Mouse (Mus musculus) kidney, adult 2 months (tissue): ENCODE results near the gene Slc38a5.

Source experiments
- CTCF ChIP-seq: fragments of 200-500 bp; conservative IDR thresholded peaks from 2 replicates; pipeline ENCODE4 v1.5.1; 2011; ENCODE audit warnings: low read depth, mild to moderate bottlenecking, control low read depth, low read length, moderate library complexity, mixed read lengths; ENCODE audit not compliant: insufficient read depth, insufficient read length
- POLR2A ChIP-seq: fragments of 200-500 bp; IDR thresholded peaks from one replicate; pipeline ENCODE4 v1.6.1; 2011; ENCODE audit warnings: low read depth, low read length, control low read depth

DNA sequence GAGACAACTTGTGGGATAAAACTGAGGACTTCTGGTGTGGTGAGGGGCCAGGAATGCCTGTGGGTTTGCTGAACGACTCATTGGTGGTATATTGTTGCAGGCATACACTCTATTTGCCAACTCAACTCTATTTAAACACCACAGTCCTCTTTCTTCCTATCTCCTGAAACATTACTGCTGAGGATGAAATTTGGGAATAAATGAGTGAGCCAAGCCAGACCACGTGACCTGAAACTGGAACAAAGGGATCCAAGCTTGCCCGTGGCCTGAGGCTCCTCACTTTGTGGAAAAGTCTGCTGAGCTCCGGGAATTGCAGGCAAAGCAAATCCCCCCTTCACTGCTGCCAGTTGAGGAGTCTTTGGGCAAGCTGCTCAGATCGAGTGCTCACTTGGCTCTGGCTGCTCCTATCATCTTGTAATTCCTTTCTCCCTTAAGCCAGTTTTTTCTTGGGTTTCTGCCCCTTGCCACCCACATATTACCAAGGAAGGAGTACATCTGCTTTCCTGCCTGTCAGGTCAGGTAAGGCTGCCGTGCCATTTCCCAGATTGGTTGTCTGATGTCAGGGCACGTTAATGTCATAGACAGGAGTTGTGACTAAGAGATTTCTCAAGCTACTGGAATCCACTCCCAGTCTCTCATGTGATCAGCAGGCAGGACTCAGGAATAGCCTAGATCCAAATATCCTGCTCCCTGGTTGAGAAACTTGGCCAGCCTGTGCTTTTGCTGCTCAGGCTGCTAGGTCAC is 48.1 kb upstream of the Slc38a5 start:
- TF ChIP-seq CTCF (no peak), POLR2A (no peak)
